Mouse (Mus musculus): ENCODE results near the gene Cpm. TPM values are rescaled to one million over a fixed set of nuclear protein-coding genes. Genes with fewer than 3 reads are reported as not detected.
A peak's percentile ranks its signal among the peaks of the same experiment; 100 is the strongest.

The Cpm gene
- polyA plus RNA-seq, 2 experiments from 2014 or later: 26.0 to 26.2 TPM

DNA sequence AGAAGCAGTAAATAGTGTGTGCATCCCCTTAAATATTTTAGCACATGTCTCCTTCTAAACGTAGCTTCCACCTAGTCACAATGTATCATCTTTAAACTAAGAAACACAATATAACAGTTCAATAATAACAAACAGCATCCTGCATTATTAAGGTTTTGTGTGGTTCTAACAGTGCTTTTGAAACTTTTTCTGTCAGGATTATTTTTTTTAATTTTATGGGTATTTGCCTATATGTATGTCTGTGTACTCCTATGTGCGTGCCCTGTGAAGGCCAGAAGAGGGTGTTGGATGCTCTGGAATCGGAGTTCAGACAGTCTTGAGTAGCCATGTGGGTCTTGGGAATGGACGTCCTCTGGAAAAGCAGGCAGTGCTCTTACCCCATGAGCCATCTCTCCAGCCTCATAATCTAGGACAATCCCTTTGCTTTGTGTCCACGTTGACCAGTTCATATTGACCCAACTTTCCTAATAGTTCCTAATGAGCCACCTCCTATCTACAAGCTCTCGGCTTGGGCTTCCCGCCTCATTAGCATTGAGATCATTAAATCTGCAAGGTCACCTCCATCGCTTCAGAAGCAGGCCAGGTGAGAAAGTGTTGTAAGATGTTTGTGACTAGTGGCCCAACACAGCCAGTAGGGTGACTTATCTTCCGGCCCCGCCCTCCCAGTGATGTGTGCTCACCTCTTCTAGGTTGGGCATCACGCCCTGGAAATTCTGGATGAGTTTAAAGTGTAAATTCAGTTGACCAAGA, 20.2 kb downstream of the Cpm start:
- no peak for ATAC-seq

DNA sequence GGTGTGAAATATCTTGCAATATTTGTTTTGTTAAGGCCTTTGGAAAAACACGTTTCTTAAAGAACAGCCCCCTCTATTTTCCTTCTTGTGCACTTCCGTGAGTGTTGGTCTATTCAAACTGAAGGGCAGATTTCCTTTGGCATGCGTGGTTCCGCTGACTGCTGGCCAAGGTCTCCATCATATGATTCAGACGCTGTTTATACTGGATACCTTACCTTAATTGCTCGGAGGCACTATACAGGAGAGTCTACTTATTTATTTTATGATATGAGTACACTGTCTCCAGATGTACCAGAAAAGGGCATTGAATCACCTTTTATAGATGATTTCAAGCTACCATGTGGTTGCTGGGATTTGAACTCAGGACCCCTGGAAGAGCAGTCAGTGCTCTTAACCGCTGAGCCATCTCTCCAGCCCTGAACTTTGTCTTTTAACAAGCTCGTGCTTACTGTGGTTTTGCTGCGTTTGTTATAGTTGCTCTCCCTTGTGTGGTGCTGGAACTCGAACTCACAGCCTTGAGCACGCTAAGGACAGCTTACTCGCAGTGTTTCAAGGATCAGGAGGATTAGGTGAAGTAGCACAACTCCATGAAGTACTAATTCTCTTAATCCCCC, 20.8 kb downstream of the Cpm start:
- no peak for ATAC-seq

DNA sequence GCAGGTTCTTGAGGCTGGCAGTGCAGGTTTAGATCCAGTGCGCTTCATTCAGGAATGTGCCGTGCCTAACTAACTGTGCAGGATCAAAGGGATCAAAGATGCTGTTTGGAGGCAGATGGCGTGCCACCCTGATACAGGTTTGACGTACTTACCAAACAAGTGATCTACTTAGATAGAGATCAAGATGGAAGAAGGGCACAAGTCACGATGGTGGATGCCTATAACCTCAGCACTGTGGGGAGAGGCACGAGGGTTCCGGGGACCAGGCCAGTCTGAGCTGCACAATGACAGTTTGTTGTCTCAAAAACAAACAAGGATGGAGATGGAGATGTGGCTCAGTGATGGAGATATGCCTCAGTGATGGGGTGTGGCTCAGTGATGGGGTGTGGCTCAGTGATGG, 21.4 kb downstream of the Cpm start:
- no peak for ATAC-seq

DNA sequence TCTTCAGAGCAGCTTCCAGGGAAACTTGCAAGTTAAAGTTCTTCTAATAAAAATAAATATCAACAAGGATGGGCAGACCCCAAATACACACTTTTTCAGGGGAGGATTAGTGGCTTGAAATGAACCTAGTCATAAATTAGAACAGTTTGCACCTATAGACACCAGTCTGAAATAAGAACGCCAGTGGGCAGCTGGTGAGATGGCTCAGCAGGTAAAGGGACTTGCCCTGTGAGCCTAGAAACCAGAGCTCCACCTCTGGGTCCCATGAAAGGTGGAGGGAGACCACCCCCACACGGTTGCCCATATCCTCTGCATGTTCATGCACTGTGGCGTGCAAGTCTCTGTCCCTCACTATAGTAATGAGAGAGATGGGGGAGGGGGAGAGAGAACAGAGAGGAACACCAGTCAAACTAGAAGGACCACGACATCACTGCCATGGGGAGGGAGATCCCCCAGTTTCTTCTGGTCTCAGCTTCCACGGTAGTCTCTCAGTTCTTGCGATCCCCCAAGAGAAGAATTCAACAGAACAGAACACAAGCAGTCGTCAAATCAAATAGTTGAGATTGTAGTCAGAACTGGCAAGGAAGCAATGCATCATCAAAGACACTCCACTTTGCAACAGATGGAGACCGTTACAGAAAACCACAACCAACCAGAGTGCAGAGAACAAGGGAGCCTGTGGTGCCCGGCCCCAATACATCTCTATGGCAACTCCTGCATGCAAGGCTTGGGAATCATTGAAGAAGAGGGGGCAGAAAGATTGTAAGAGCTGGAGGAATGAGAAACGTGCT, 22.5 kb downstream of the Cpm start:
- peak; percentile 40 for ATAC-seq

DNA sequence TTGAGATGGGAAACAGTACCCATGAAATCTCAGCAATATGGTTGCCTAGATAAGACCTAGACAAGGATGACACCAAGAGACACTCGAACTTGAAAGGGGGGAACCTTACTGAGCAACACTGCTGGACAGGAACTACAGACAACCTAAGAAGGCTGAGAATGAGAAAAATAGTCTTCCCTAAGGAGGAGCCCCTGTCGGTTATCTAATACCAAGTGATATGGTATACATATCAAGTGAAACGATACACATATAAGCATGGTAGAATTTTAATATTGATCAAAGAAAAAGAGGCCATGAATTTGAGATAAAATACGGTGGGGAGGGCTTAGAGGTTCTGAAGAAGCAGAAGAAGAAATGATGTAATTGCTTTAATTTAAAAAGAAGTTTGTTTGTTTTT, 23.1 kb downstream of the Cpm start:
- no peak for ATAC-seq

DNA sequence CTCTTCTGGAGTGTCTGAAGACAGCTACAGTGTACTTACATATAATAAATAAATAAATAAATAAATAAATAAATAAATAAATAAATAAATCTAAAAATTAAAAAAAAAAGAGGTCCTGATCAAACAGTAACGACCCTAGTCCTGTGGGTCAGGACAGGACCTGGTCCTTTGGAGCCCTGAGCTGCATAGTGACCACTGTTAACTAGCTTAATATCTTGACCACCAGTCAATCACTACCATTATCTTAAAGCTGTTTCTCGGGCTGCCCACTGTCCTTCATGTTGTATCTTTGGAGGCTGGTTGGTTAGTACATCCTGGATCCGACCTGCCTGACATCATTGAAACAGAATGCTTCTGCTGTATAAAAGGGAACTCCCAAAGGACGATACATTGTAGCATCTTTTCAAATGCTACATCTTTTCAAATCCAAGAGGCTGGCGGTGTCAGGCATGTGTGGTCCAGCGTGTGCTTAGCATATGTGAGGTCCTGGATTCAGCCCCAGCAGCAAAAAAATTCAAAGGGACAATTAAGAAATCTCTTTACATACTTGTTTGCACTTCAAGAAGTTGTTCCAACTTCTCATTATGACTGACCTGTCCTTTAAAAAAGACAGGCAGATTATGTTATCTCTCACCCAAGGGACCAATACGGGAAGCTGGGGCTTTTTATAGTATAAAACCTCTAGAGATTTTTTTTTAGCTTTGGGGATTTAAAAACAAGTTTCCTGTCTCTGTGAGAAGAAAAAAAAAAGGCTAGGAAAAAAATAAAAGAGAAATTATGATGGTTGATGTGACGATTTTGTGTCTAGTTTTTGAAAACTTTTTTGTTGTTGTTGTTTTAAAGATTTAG, 23.9 kb downstream of the Cpm start:
- no peak for ATAC-seq

DNA sequence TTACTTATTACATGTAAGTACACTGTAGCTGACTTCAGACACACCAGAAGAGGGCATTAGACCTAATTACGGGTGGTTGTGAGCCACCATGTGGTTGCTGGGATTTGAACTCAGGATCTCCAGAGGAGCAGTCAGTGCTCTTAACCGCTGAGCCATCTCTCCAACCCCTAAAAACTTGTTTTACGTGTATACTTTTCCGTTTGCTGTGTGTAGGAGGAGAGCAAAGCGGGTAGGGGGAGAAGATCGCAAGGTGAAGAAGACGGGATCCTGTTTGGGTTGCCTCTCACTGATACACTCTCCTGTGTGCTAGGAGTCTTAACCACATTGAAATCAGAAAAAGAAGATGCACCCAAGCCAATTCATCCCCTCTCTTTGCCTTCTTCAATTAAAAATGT, 24.5 kb downstream of the Cpm start:
- ATAC-seq: no peak

DNA sequence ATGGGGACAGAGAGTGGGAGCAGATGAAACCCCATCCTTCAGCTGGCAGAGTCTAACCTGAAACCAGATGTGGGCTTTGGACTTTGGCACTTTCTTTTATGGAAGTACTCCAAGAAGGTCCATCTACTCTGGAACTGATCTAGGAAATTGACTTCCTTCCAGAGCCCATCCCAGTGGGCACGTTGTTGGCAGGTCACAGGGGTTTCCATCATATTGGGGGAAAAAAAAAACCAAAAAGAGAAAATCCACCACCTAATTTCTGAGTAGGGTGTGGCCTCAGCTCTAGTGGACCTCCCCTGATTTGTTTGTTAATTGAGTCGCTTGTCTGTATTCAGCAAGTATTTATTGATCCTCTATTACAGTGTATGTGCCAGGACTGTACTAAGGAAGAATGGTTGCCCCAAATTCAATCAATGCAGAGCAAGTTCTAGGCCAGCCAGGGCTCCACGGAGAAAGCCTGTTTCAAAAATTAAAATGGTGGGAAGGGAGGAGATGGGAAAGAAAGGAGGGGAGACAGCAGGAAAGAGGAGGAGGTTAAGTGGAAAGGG, 25.4 kb downstream of the Cpm start:
- ATAC-seq: no peak

DNA sequence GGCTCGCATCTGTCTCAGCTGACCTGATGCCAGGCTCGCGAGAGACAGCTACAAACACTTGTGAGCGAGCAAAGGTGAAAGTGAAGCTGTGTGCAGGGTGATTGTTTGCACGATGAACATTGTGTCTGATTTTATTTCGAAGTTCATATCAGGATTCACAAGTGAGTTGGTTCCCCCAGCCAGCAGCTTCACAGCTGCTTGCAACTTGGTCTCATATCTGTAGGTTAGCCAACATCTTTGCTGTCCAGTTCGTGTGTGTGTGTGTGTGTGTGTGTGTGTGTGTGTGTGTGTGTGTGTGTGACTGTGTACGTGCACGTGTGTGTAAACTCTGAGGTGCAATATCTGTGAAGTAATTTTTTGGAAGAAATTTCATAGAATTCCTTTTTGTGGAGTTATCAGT, 26.2 kb downstream of the Cpm start:
- no peak for ATAC-seq

DNA sequence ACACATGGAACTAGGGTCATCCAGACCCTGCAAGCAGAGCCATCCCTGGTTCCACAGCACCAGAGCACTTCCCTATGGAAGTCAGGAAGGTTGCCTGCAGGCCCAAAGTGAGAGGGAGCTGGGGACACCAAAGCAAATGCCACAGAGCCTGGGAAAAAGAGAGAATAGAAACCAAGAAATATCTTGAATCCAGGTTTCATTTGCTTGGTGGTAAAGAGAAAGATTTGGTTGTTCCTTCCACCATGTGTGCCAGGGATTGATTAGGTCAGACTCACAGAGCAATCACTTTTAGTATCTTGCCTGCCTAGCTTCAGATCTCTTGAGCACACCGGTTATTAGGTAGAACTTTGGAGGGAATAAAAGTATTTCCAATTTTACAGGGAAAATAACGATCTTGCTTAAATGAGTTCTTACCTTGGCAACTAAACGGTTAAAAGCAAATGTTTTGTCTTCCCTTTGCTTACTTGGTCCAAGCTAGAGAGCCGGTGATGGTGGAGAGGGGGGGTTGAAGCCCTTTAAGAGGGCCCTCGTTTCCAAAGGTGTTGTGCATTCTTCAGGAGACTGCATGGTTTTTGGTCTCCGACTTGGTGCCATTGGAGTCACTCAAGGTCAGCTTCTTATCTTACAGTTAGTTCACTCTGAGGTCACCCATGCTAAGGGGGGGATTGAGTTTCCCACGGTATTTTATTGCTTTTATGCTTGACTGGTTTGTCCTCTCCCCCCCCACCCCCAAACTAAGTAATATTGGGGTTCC, 26.8 kb downstream of the Cpm start:
- ATAC-seq: no peak

DNA sequence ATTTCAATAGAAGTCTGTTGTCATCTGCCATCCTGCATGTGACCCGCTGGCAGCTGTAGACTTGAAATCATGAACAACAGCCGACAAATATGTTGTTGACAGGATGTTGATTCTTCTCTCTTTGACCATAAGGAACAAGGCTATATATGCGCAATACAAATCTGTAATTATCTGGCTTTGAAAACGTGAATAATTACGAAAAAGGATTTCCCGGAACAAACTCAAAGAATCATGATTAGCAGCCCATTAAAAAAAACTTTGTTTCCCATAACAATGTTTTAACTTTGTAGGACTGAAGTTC, 27.3 kb downstream of the Cpm start:
- ATAC-seq: no peak

DNA sequence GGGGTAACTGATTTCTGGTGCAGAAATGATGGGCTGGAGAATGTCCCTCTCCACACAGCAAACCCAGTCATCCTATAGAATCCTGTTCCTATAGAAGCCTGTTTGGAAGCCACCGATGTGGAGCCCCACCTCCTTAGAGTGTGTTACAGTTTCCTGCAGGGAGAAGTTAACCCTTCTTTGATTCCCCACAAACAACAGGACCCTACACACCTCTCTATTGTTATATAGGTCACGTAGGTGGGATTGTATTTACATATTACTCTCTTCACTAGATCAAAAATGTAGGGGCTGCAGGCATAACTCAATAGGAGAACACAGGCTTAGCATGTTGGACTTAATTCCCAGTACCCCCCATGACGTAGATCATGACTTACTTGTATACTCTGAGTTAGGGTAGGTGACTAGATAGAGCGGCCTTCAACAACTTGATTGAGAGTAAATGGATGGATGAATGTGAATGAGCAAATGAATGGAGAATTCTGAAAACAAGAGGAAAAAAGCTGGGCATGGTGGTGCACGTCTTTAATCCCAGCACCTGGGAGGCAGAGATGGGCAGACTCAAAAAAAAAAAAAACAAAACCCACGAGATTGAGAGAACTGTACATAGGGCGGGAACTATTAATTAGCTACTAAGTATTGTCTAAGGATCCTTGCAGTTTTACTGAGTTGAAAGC, 27.8 kb downstream of the Cpm start:
- ATAC-seq: no peak

DNA sequence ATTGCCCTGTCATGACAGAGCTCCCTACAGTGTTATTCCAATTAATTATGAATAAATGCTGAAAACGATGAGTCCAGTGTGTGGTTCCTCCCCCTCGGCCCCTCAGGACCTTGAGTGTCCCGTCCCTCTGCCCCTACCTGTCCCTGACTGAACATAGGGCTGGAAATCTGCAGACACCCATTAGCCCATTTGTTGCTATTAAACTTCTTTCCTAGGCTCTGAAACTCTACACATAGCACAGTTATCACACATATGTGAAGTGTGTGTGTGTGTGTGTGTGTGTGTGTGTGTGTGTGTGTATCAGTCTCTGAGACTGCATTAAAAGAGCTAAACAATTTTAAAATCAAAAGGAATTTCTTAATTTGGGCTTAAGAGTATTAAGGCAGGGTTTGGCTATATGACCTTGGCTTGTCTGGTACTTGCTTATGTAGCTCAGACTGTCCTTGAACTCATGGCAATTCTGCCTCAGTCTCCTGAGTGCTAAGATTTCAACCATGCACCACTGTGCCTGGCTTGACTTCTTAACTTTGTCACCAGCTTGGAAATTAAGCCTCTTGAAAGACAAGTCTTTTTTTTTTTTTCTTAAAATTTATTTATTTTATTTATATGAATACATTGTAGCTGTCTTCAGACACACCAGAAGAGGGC, 28.5 kb downstream of the Cpm start:
- no peak for ATAC-seq

DNA sequence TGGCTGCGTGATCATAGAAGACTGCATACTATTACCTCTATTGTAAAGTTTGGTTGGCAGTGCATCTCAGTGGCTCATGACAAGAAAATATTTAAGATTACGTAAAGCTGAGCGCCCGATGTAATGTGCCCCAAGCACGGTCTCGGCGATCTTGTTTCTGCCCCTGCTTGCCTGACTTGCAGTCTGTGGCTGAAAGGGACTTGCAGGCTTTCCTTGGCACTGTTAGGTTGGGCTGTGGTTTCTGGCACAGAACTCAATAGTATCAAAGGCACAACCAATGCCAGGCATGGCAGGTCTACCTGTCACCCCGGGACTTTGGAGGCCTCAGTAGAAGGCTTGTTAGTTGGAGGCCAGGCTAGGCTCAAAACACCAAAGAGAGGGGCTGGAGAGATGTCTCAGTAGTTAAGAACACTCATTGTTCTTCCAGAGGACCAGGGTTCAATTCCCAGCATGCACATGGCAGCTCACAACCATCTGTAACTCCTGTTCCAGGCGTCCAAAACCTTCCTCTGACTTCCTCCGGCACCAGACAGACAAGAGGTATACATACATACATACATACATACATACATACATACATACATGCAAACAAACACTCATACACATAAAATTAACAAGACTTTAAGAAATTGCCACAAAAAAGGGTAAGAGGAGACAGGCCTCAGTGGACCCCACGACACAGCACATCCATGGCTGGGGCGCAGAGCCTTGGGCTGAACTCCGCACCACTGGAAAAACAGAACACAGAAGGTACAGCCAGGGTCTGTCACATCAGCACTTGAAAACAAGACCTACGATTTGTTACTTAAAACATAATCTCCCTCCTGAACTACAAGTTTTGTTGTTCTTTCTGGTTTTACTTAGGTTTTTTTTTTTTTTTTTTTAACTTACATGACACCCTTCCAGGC, 29.5 kb downstream of the Cpm start:
- no peak for ATAC-seq

DNA sequence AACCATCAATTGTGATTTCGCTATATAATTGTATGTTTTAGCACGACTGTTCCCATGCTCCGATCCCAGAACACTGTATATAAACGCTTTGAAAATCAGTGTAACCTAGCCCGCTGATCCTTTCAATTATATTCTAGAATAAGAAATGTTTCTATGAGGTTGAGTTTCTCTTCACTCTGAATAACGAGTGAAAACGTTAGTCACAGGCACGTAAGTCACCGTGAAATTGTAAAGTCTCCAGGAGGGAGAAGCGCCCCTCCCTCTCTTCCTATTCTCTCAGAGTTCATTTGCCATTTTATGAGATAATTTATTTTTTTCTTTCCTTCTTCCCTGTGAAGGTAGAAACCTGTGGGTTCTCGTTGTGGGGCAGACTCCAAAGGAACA, 30.1 kb downstream of the Cpm start:
- peak; percentile 42 for ATAC-seq

DNA sequence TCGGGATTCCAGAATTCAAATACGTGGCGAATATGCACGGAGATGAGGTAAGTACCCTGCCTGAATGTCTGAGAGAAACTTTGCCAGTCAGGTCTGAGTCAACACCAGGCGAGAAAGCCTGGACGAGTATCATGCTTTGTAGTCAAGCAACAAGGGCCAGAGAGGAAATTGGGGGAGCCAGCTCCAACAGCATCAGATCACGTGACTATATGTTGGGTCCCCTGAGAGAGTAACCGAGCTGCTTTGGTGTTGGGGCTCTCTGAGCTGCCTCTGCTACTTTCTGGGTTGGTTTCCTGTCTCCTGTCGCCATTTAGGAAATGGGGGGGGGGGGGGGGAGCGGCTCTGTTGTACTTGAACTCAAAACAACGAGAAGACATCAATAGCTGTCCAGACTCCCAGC, 30.5 kb downstream of the Cpm start:
- peak; percentile 96 for ATAC-seq

DNA sequence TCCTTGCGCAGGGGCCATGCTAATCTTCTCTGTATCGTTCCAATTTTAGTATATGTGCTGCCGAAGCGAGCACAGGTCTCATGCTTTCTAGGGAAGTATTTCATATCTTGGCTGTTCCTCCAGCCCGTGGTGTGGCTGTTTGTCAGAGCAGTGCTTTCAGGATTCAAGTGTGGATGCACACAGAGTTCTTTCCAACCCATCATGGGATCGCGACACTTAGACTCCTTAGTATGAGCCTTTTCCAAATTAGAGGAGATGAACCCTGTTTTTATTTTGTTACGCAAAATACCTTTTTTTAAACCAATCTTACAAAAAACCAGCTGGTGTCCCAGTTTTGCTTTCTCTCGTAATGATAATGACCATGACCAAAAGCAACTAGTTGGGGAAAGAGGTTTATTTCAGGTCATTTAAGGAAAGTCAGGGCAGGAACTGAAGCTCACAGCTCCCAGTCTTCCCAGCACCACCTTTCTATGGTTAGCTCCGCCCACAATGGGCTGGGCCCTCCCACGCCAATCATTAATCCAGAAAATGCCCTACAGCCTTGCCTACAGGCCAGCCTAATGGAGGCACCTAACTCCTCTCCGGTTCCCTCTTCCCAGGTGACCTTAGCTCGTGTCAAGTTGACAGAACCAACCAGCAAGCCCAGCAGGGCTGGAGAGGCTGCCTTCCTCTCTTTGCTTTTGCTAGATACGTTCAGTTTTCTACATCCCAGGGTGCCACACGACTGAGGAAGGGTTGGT, 33.2 kb downstream of the Cpm start:
- no peak for ATAC-seq

DNA sequence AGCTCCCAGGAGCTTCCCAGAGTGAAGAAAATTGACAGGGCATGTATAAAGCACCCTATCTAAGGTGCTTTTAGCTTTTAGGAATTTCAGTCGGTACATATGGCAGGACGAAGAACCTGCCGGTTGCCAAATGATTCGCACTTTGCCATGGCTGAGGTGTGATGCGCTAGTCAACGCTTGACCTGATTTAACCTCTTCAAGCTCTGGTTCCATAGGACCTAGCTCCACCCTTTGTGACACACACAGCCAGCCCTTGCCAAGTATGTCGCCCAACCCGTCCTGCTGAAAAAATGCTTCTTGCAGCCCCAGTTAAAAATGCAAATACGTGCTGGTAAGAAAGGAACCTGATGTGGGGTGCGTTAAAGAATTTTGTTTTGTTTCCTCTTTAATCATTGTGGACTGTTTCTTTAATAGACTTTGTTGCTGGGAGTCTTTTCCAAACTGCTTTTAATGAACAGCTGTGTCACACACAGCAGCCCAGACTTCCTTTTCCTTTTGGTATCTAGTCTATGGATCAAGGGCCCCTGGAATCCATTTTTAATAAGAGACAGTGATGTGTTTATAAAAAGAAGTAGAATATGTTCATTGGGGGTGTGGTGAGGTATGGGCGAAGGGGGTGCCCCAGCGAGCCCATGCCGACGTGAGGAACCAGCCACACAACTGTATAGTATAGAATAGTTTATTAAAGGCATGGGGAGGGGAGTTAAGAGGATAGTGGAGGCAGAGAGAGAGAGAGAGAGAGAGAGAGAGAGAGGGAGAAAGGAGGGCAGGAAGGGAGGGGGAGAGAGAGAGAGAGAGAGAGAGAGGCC, 34.0 kb downstream of the Cpm start:
- ATAC-seq: no peak
